Mouse (Mus musculus): ENCODE measurements around the gene Ksr2.

DNA sequence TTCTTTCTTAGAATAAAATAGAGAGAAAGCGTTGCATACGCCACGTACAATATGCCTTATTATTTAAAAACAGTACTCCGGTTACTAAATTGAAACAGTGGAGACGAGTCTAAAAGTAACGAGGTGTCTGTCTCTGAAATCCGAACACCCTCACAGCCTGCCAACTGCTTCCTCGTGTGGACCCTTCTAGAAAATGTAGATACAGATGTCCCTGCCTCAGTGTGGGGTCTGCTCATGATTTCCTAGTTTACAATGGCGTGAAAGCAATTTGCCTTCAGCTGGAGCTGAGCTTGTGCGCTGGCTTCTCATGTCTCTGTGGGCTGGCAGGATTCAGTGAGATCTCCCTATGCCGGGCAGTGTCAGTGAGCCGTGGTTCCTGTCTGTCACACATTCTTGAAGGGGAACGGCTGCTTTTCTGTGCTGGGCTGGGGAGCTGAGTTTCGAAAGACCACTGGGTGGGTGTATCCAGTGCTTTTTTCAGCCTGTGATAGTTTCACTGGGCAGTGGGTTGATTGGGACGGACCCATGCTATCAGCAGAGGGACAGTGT lies 194.0 kb downstream of the Ksr2 start:
- TF ChIP-seq CTCF (IDR thresholded peaks at IDR 0.05; ENCODE audit: borderline replicate concordance, insufficient read depth, low read length) (no peak), POLR2A (IDR thresholded peaks at IDR 0.05; ENCODE audit: low read depth, low read length) (no peak)
